Mouse (Mus musculus) adrenal gland, postnatal 25 days (tissue): Measurements from ENCODE around the gene Slc51a. TPM values are rescaled to one million over a fixed set of nuclear protein-coding genes. Genes with fewer than 3 reads are reported as not detected.

Experiments used
- DNase-seq: peaks from one replicate; pipeline ENCODE4 v3.0.0; 2021; ENCODE audit warnings: mixed read lengths
- total RNA-seq: library from RNA; stranded (reverse); gene quantifications from 2 replicates; pipeline ENCODE4 v1.2.3, GENCODE M21; 2021

Gene Slc51a
- total RNA-seq, 1 experiment from 2014 or later, result not detected

DNA sequence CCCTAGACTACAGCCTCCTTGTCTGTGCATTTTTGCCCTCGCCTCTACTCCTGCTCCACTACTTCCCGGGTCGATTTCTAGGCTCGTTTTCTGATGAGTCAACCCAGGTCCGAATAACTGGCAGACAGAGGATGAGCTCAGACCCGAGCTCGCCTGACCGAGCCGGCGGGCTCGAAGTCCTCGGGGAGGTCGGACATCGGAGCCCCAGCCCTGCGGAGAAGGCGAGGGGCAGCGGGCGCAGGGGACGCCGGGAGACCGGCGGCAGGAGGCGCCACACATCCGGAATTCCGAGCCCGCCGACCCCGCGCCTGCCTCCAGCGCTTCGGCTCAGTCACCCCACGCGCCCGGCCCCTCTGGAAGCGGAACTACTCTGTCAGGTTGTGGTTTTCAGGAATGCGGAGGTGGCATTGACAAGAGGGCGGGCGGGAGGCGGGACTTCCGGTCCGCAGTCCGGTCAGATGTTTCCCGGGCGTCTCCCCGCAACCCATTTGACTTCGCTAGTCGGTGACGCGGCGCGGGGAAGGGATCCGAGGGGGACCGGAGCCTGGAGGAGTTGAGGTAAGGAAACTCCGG is 57.1 kb downstream of the Slc51a start, which contains the start of gene Pcyt1a:
Gene Pcyt1a, plus strand, starts transcription at position 448 of the 573 bp plus-strand sequence.
- DNase-seq, result peak; percentile 87

DNA sequence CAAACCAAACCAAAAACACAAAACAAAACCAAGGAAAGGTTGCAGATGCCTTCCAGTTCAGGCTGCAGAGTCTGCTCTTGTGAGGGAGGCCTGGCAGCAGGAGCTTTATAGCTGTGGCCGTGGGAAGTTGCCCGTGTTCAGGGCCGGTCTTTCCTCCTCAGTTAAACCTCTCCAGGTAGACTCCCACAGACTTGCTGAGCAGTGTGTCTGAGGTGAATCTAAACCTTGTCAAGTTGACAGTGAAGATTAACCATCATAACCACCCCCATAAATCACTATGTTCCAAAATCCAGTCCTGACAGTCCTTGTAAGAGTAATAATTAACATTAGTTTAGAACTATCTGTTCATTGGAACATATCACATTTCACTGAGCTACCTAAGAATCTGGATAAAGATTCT is 60.2 kb downstream of the Slc51a start:
- DNase-seq, result no peak

Other genes with a start within 250 kb of the Slc51a start
- 19.6 and 22.8 TPM in 2 replicates for gene Fbxo45, start 240.7 kb downstream of the Slc51a start, total RNA-seq
- 15.1 and 16.3 TPM in 2 replicates for gene Wdr53, start 240.7 kb downstream of the Slc51a start, total RNA-seq
- 0.36 TPM in 1 of 2 replicates, not detected in the other for gene Smco1, start 216.4 kb downstream of the Slc51a start, total RNA-seq
- 29.1 and 33.9 TPM in 2 replicates for gene Rnf168, start 210.4 kb downstream of the Slc51a start, total RNA-seq
- gene Ubxn7, start 155.6 kb downstream of the Slc51a start, total RNA-seq, result 40.4 and 77.1 TPM in 2 replicates
- gene Tm4sf19, start 87.4 kb downstream of the Slc51a start, total RNA-seq, result not detected in 2 replicates
- gene Tctex1d2, start 68.2 kb downstream of the Slc51a start, total RNA-seq, result 5.3 and 7.7 TPM in 2 replicates
- gene Pcyt1a, start 57.0 kb downstream of the Slc51a start, total RNA-seq, result 83.4 and 100 TPM in 2 replicates
- gene Zdhhc19, start 8.4 kb upstream of the Slc51a start, total RNA-seq, result not detected in 2 replicates
- gene Tfrc, start 121.0 kb upstream of the Slc51a start, total RNA-seq, result 37.9 and 42.6 TPM in 2 replicates
- 34.8 and 52.2 TPM in 2 replicates for gene Tnk2, start 156.0 kb upstream of the Slc51a start, total RNA-seq
- not detected in 2 replicates for gene Muc4, start 248.0 kb upstream of the Slc51a start, total RNA-seq